Mouse (Mus musculus): ENCODE measurements around the gene Xcr1.

DNA sequence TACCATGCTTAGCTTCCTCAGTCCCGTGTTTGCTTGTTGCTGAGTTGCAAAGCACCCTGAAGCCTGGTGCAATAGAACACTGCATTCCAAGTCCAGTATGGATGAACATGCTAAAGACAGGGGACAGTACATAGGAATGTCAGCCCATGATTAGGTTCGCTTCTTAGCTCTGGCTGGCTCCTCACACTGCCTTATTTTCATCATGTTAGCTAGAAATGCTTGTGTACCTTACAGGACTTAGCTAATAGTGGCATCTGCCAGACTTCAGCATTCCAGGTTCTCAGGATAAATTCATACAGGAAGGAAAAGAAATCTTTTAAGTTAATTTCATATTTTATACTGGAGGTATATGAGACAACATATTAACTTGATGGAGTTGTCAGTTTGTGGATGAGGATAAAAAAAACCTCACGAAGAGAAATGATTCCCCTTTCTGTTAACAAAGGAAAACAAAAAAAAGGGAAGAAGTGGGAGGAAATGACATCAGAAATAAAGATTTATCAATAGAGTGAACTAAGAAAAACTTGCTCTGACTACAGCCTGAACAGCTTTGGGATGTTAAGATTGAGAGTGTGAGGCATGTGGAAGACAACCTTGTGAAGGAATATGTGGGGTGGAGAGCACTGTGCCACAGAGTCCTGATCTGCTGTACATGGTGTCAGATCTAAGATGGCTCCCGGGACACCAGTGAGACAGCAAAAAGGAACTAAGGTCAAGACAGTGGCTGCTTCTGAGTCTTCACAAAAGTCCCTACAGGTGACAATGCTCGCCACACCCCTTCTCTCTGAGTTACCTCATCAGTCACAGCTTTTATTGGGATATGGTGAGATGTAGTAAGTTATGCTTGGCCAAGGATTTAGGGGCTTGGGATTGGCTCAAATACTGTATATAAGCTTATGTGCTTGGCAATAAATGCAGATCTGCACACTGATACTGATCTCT is 9.1 kb downstream of the Xcr1 start:
- no peak for TF ChIP-seq USF1 (IDR thresholded peaks at IDR 0.05; ENCODE audit: low read depth)
- TF ChIP-seq FOSL1 (IDR thresholded peaks at IDR 0.05; ENCODE audit: insufficient read depth, low read length, poor library complexity, severe bottlenecking): no peak
- TF ChIP-seq MYOG (IDR thresholded peaks at IDR 0.05; ENCODE audit: control insufficient read depth, extremely low read depth, insufficient read length): no peak
- TF ChIP-seq MYOD1 (IDR thresholded peaks at IDR 0.05; ENCODE audit: control insufficient read depth, insufficient read length, low read depth): no peak
- no peak for TF ChIP-seq CTCF (IDR thresholded peaks at IDR 0.05; ENCODE audit: control insufficient read depth, insufficient read depth, insufficient read length)
- no peak for TF ChIP-seq MAX (IDR thresholded peaks at IDR 0.05)
- no peak for TF ChIP-seq CEBPB (IDR thresholded peaks at IDR 0.05; ENCODE audit: low read depth)
